7 mouse cellular contexts compared by ENCODE assay signal in genomic region chr14:18649123-18649675, GRCm38 (mm10).
"Had no signal": no experiment of that assay in that cellular context is flagged by ENCODE, and none has a peak within 500 bp of the region (broad histone marks: within the 10 kb centered on the region; RNA-seq: fewer than 3 reads in every experiment).

No protein-coding gene starts in this region.

- DNase-seq: kidney, adult 2 months; kidney, postnatal 14 days; lung, adult 2 months; lung, postnatal 36 days; thymus, adult 2 months had no signal

- ATAC-seq: lung, postnatal 0 days; midbrain, embryonic 13.5 days had no signal
